Mouse (Mus musculus) cerebellum, adult (tissue): ENCODE data around the gene H2-Eb2.

ENCODE experiments used
- ATAC-seq: cut with Nextera tagmentation; 2 replicates; pipeline ENCODE4 v1.9.2; 2017; ENCODE audit warnings: mild to moderate bottlenecking, moderate library complexity, mixed read lengths; ENCODE audit not compliant: insufficient number of reproducible peaks, low FRiP score, low TSS enrichment

Gene H2-Eb2

GRCm38 (mm10) chr17:34347606-34348308 is 22.3 kb downstream of the H2-Eb2 start:
- ATAC-seq: no peak

GRCm38 (mm10) chr17:34349429-34349828 is 24.0 kb downstream of the H2-Eb2 start:
- ATAC-seq: no peak

- ATAC-seq: no peak
Measured at GRCm38 (mm10) chr17:34354539-34354938, 29.1 kb downstream of the H2-Eb2 start, which contains the start of gene Btnl2. TSS of gene Btnl2 (plus strand) at chr17:34354822.

- no peak for ATAC-seq
Measured at GRCm38 (mm10) chr17:34354940-34355339, 29.5 kb downstream of the H2-Eb2 start.

GRCm38 (mm10) chr17:34362954-34363546 is 37.6 kb downstream of the H2-Eb2 start:
- no peak for ATAC-seq

GRCm38 (mm10) chr17:34363676-34364310 is 38.3 kb downstream of the H2-Eb2 start:
- ATAC-seq: no peak

GRCm38 (mm10) chr17:34365031-34365430 is 39.6 kb downstream of the H2-Eb2 start:
- ATAC-seq: no peak

- no peak for ATAC-seq
Measured at GRCm38 (mm10) chr17:34370563-34370962, 45.1 kb downstream of the H2-Eb2 start.

- ATAC-seq: no peak
Measured at GRCm38 (mm10) chr17:34373055-34373709, 47.7 kb downstream of the H2-Eb2 start.

- no peak for ATAC-seq
Measured at GRCm38 (mm10) chr17:34376847-34377246, 51.4 kb downstream of the H2-Eb2 start, which contains the start of gene Btnl1. TSS of gene Btnl1 (plus strand) at chr17:34377132.

GRCm38 (mm10) chr17:34377450-34378209 is 52.2 kb downstream of the H2-Eb2 start:
- ATAC-seq: no peak

GRCm38 (mm10) chr17:34378716-34379115 is 53.3 kb downstream of the H2-Eb2 start:
- ATAC-seq: no peak

GRCm38 (mm10) chr17:34379451-34379850 is 54.0 kb downstream of the H2-Eb2 start:
- no peak for ATAC-seq

GRCm38 (mm10) chr17:34381876-34382275 is 56.4 kb downstream of the H2-Eb2 start:
- ATAC-seq: no peak

GRCm38 (mm10) chr17:34383212-34383611 is 57.7 kb downstream of the H2-Eb2 start:
- no peak for ATAC-seq

GRCm38 (mm10) chr17:34384699-34385098 is 59.2 kb downstream of the H2-Eb2 start:
- no peak for ATAC-seq

- no peak for ATAC-seq
Measured at GRCm38 (mm10) chr17:34386656-34387055, 61.2 kb downstream of the H2-Eb2 start.

GRCm38 (mm10) chr17:34388513-34388912 is 63.0 kb downstream of the H2-Eb2 start:
- no peak for ATAC-seq
